Mouse (Mus musculus) MEL (cell line): ENCODE measurements around the gene Klhdc8a. TPM values are rescaled to one million over a fixed set of nuclear protein-coding genes. Genes with fewer than 3 reads are reported as not detected.

Experiments
- DNase-seq: peaks from one replicate; pipeline ENCODE4 v3.0.0; 2011; ENCODE audit warnings: low read depth, low spot score
- H3K27ac ChIP-seq: 2 replicates; pipeline ENCODE4 v1.5.1; 2012; ENCODE audit warnings: low read depth, mild to moderate bottlenecking, control low read depth, low read length, moderate library complexity; ENCODE audit not compliant: control insufficient read depth
- H3K27me3 ChIP-seq, 2 experiments: fragments of 150-350 bp in 1 of 2; sonication (generic) in 1 of 2; 2 replicates each; pipeline ENCODE4 v1.6.1; 2012; ENCODE audit warnings: low read length in 2 of 2, mild to moderate bottlenecking in 2 of 2, improper control_type of control experiment in 1 of 2, moderate library complexity in 1 of 2; ENCODE audit not compliant: insufficient read depth in 2 of 2, control insufficient read depth in 1 of 2
- H3K36me3 ChIP-seq, 2 experiments: 2 replicates each; pipeline ENCODE4 v1.6.1; 2012 to 2014; ENCODE audit warnings: low read length in 2 of 2, improper control_type of control experiment in 1 of 2, inconsistent platforms in 1 of 2, mild to moderate bottlenecking in 1 of 2; ENCODE audit not compliant: insufficient read depth in 2 of 2, control insufficient read depth in 1 of 2
- H3K4me1 ChIP-seq, 2 experiments: fragments of 150-350 bp in 1 of 2; sonication (generic) in 1 of 2; 2 replicates each; pipeline ENCODE4 v1.6.1; 2012; ENCODE audit warnings: low read length in 2 of 2, improper control_type of control experiment in 1 of 2, mild to moderate bottlenecking in 1 of 2; ENCODE audit not compliant: insufficient read depth in 2 of 2, control insufficient read depth in 1 of 2
- H3K4me3 ChIP-seq, 2 experiments: fragments of 150-350 bp in 1 of 2; sonication (generic) in 1 of 2; 2 replicates each; pipeline ENCODE4 v1.5.1; 2012; ENCODE audit warnings: low read depth in 2 of 2, low read length in 2 of 2, mild to moderate bottlenecking in 2 of 2, moderate library complexity in 2 of 2, control low read depth in 1 of 2, improper control_type of control experiment in 1 of 2; ENCODE audit not compliant: control insufficient read depth in 1 of 2, insufficient read depth in 1 of 2
- H3K79me2 ChIP-seq: 2 replicates; pipeline ENCODE4 v1.6.1; 2012; ENCODE audit warnings: mild to moderate bottlenecking, low read length, moderate library complexity; ENCODE audit not compliant: control insufficient read depth, poor library complexity, insufficient read depth
- H3K9ac ChIP-seq: 2 replicates; pipeline ENCODE4 v1.6.1; 2012; ENCODE audit warnings: low read depth, mild to moderate bottlenecking, control low read depth, low read length, moderate library complexity; ENCODE audit not compliant: control insufficient read depth, poor library complexity, severe bottlenecking
- H3K9me3 ChIP-seq: fragments of 150-350 bp; sonication (generic); replicated peaks from 2 replicates; pipeline ENCODE4 v1.6.1; 2012; ENCODE audit warnings: mild to moderate bottlenecking, low read length, improper control_type of control experiment, moderate library complexity; ENCODE audit not compliant: insufficient read depth
- BHLHE40 ChIP-seq: IDR thresholded peaks from 2 replicates; pipeline ENCODE4 v1.6.1; 2012; ENCODE audit warnings: low read depth, mild to moderate bottlenecking, inconsistent platforms, low read length, improper control_type of control experiment, borderline replicate concordance
- CHD1 ChIP-seq: IDR thresholded peaks from 2 replicates; pipeline ENCODE4 v1.6.1; 2012; ENCODE audit warnings: low read depth, mild to moderate bottlenecking, inconsistent platforms, low read length, improper control_type of control experiment
- EP300 ChIP-seq, 2 experiments: IDR thresholded peaks; 2 replicates each; pipeline ENCODE4 v1.6.1; 2011; ENCODE audit warnings: improper control_type of control experiment in 2 of 2, low read length in 2 of 2, low read depth in 1 of 2, mild to moderate bottlenecking in 1 of 2
- GABPA ChIP-seq: IDR thresholded peaks from 2 replicates; pipeline ENCODE4 v1.6.1; 2012; ENCODE audit warnings: low read depth, mild to moderate bottlenecking, inconsistent platforms, low read length, improper control_type of control experiment, moderate library complexity
- JUND ChIP-seq: IDR thresholded peaks from 2 replicates; pipeline ENCODE4 v1.6.1; 2011; ENCODE audit warnings: low read depth, mild to moderate bottlenecking, improper control_type of control experiment, low read length
- KAT2A ChIP-seq: conservative IDR thresholded peaks from 2 replicates; pipeline ENCODE4 v1.6.1; 2012; ENCODE audit warnings: low read depth, low read length, improper control_type of control experiment, inconsistent platforms
- MAZ ChIP-seq: IDR thresholded peaks from 2 replicates; pipeline ENCODE4 v1.6.1; 2012; ENCODE audit warnings: low read depth, mild to moderate bottlenecking, inconsistent platforms, low read length, improper control_type of control experiment
- MYB ChIP-seq: IDR thresholded peaks from 2 replicates; pipeline ENCODE4 v1.6.1; 2011; ENCODE audit warnings: mild to moderate bottlenecking, low read depth, low read length, improper control_type of control experiment
- MYC ChIP-seq: IDR thresholded peaks from 2 replicates; pipeline ENCODE4 v1.6.1; 2011; ENCODE audit warnings: low read depth, mild to moderate bottlenecking, low read length, improper control_type of control experiment, moderate library complexity
- NRF1 ChIP-seq: IDR thresholded peaks from 2 replicates; pipeline ENCODE4 v1.6.1; 2014; ENCODE audit warnings: low read depth, mild to moderate bottlenecking, inconsistent platforms, low read length, improper control_type of control experiment, moderate library complexity; ENCODE audit not compliant: poor library complexity, insufficient read depth, severe bottlenecking
- POLR2A ChIP-seq, 2 experiments: IDR thresholded peaks; 2 replicates each; pipeline ENCODE4 v1.6.1; 2011 to 2012; ENCODE audit warnings: low read length in 2 of 2, mild to moderate bottlenecking in 2 of 2, control low read depth in 1 of 2, improper control_type of control experiment in 1 of 2, low read depth in 1 of 2, moderate library complexity in 1 of 2; ENCODE audit not compliant: control insufficient read depth in 1 of 2, insufficient read depth in 1 of 2, poor library complexity in 1 of 2
- POLR2AphosphoS2 ChIP-seq: IDR thresholded peaks from 2 replicates; pipeline ENCODE4 v1.6.1; 2011; ENCODE audit warnings: low read length, improper control_type of control experiment
- SIN3A ChIP-seq: IDR thresholded peaks from 2 replicates; pipeline ENCODE4 v1.6.1; 2012; ENCODE audit warnings: low read length, improper control_type of control experiment, inconsistent platforms
- USF1 ChIP-seq: IDR thresholded peaks from 2 replicates; pipeline ENCODE4 v1.6.1; 2014; ENCODE audit warnings: low read depth, mild to moderate bottlenecking, inconsistent platforms, low read length, improper control_type of control experiment, moderate library complexity
- USF2 ChIP-seq, 2 experiments: IDR thresholded peaks; 2 replicates each; pipeline ENCODE4 v1.6.1; 2011 to 2012; ENCODE audit warnings: improper control_type of control experiment in 2 of 2, low read length in 2 of 2, borderline replicate concordance in 1 of 2, inconsistent platforms in 1 of 2, low read depth in 1 of 2, mild to moderate bottlenecking in 1 of 2; ENCODE audit not compliant: insufficient read depth in 1 of 2
- ZC3H11A ChIP-seq: IDR thresholded peaks from 2 replicates; pipeline ENCODE4 v1.6.1; 2012; ENCODE audit warnings: low read depth, mild to moderate bottlenecking, inconsistent platforms, low read length, improper control_type of control experiment
- ZMIZ1 ChIP-seq: IDR thresholded peaks from 2 replicates; pipeline ENCODE4 v1.6.1; 2012; ENCODE audit warnings: low read depth, mild to moderate bottlenecking, inconsistent platforms, low read length, improper control_type of control experiment, moderate library complexity
- polyA plus RNA-seq, 2 experiments: library from polyadenylated mRNA; stranded (reverse) in 1 of 2; unstranded in 1 of 2; fragments of >175 nt in 1 of 2; fragments of >200 nt in 1 of 2; gene quantifications; 2 replicates each; pipeline versions ENCODE4 v1.2.1 to v1.2.4; 2012; ENCODE audit warnings: low replicate concordance in 2 of 2, low read depth in 1 of 2; ENCODE audit not compliant: insufficient read length in 2 of 2, insufficient read depth in 1 of 2, missing spikeins in 1 of 2
- total RNA-seq: library from RNA; depleted of rRNA; stranded (reverse); fragments of 300-350 nt; gene quantifications from 2 replicates; pipeline ENCODE4 v1.2.3, GENCODE M21; 2012

The Klhdc8a gene
- total and polyA plus RNA-seq, 3 experiments, result not detected

GRCm38 (mm10) chr1:132328565-132328964 is 30.1 kb downstream of the Klhdc8a start:
- TF ChIP-seq NRF1 (no peak), USF2 (IDR thresholded peaks at IDR 0.05; ENCODE audit: borderline replicate concordance in 1 of 2, insufficient read depth in 1 of 2, low read depth in 1 of 2, low read length in 2 of 2) (no peak)
- no peaks in the 10 kb centered on the region for H3K27me3 ChIP-seq
- no peaks in the 10 kb centered on the region for H3K36me3 ChIP-seq

GRCm38 (mm10) chr1:132329656-132330055 is 31.2 kb downstream of the Klhdc8a start:
- Histone ChIP-seq H3K79me2 (no peaks in the 10 kb centered on the region), H3K4me3 (no peak overlapping the region), H3K27ac (no peak overlapping the region), H3K27me3 (no peaks in the 10 kb centered on the region), H3K9me3 (no peaks in the 10 kb centered on the region), H3K4me1 (peaks cover 2 to 10% of the 10 kb centered on the region in 2 experiments), H3K9ac (no peak overlapping the region), H3K36me3 (peaks cover 0 to 10% of the 10 kb centered on the region in 2 experiments; a peak in 2 of 4 replicates)
- no peak for TF ChIP-seq USF1
- no peak for TF ChIP-seq POLR2AphosphoS2
- no peak for TF ChIP-seq EP300 (IDR thresholded peaks at IDR 0.05; ENCODE audit: low read depth in 1 of 2, low read length in 2 of 2)
- TF ChIP-seq BHLHE40, result no peak
- no peak for TF ChIP-seq POLR2A (IDR thresholded peaks at IDR 0.05; ENCODE audit: control insufficient read depth in 1 of 2, insufficient read depth in 1 of 2, low read depth in 1 of 2, low read length in 2 of 2, poor library complexity in 1 of 2)
- no peak for TF ChIP-seq USF2 (IDR thresholded peaks at IDR 0.05; ENCODE audit: borderline replicate concordance in 1 of 2, insufficient read depth in 1 of 2, low read depth in 1 of 2, low read length in 2 of 2)
- TF ChIP-seq CHD1, result no peak
- no peak for TF ChIP-seq NRF1
- no peak for TF ChIP-seq MAZ
- no peak for TF ChIP-seq GABPA
- no peak for TF ChIP-seq SIN3A
- no peak for TF ChIP-seq ZMIZ1
- no peak for TF ChIP-seq MYC
- TF ChIP-seq MYB, result no peak
- TF ChIP-seq JUND, result no peak
- TF ChIP-seq ZC3H11A, result no peak
- no peak for TF ChIP-seq KAT2A
- no peak for DNase-seq

More at GRCm38 (mm10) chr1:132328565-132328964, 30.1 kb downstream of the Klhdc8a start:
- Histone ChIP-seq H3K9ac (no peak overlapping the region), H3K9me3 (no peaks in the 10 kb centered on the region), H3K4me1 (no peaks in the 10 kb centered on the region), H3K79me2 (no peaks in the 10 kb centered on the region), H3K27ac (no peak overlapping the region), H3K4me3 (no peak overlapping the region)
- DNase-seq, result no peak
